Mouse (Mus musculus) gastrocnemius, adult 2 months (tissue): ENCODE measurements around the gene Heatr3. TPM values are rescaled to one million over a fixed set of nuclear protein-coding genes. Genes with fewer than 3 reads are reported as not detected.

Source experiments
- DNase-seq: peaks from one replicate; pipeline ENCODE4 v3.0.0; 2022
- H3K27ac ChIP-seq: fragments of 200-600 bp; 2 replicates; pipeline ENCODE4 v1.8.1; 2022; ENCODE audit warnings: mild to moderate bottlenecking
- H3K4me3 ChIP-seq: fragments of 200-600 bp; 2 replicates; pipeline ENCODE4 v1.8.1; 2022; ENCODE audit warnings: mild to moderate bottlenecking, moderate library complexity
- CTCF ChIP-seq: fragments of 200-600 bp; IDR thresholded peaks from 2 replicates; pipeline ENCODE4 v1.8.1; 2022; ENCODE audit warnings: antibody characterized with exemption, mild to moderate bottlenecking, moderate library complexity
- intact Hi-C: fragments of 180-260 bp; cut with DNase I; formaldehyde crosslinking; loops from one replicate; pipeline ENCODE4 v1.15.1; 2025
- total RNA-seq, 2 experiments: library from RNA; stranded (reverse); gene quantifications; 2 replicates each; pipeline ENCODE4 v1.2.3; 2021

Heatr3 gene
- total RNA-seq, 2 experiments from 2014 or later: 32.6 to 32.7 TPM

GRCm38 (mm10) chr8:88141629-88142028 lies 4.0 kb downstream of the Heatr3 start:
- intact Hi-C loops: no loop called here

GRCm38 (mm10) chr8:88144041-88144440 lies 6.4 kb downstream of the Heatr3 start:
- TF ChIP-seq CTCF: no peak
- no peak overlapping the region for H3K27ac ChIP-seq
- no peak overlapping the region for H3K4me3 ChIP-seq
- DNase-seq: no peak
- intact Hi-C loops: no loop called here

More at GRCm38 (mm10) chr8:88141629-88142028, 4.0 kb downstream of the Heatr3 start:
- Histone ChIP-seq H3K4me3 (no peak overlapping the region), H3K27ac (no peak overlapping the region)
- TF ChIP-seq CTCF: no peak
- DNase-seq: no peak

DNA sequence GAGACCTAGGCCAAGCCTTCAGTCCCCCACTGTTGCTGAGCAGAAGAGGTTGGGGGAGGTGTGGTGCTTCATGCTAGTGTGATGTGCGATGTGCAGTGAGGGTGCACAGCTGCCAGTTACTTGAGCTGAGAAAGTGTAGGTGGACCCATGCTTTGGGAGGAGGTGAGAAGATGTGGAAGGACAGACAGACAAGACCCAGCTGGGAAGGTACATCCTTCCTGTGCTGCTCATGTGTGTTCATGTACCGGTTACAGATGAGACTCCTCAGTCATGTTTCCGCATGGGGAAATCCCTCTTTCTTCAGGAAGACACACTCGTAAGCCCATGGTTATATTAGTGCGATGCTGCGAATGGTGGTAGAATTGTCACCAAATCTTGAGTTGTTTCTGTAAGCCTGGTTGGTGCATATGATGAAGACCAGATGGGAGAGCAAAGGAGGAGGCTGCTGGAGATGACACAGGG lies 13.3 kb downstream of the Heatr3 start:
- Histone ChIP-seq H3K27ac (no peak overlapping the region), H3K4me3 (no peak overlapping the region)
- intact Hi-C loops: no loop called here
- DNase-seq: no peak
- no peak for TF ChIP-seq CTCF

- TF ChIP-seq CTCF: no peak
- intact Hi-C loops: no loop called here
- DNase-seq: no peak
- H3K4me3 ChIP-seq: no peak overlapping the region
- no peak overlapping the region for H3K27ac ChIP-seq
Measured at GRCm38 (mm10) chr8:88160237-88160995, 22.8 kb downstream of the Heatr3 start.

- TF ChIP-seq CTCF: peak; percentile 82
- H3K27ac ChIP-seq: no peak overlapping the region
- DNase-seq: peak; percentile 78
- no peak overlapping the region for H3K4me3 ChIP-seq
- intact Hi-C loops: no loop called here
Measured at GRCm38 (mm10) chr8:88161439-88161838, 23.8 kb downstream of the Heatr3 start.

- TF ChIP-seq CTCF: no peak
- no peak for DNase-seq
- intact Hi-C loops: no loop called here
- Histone ChIP-seq H3K27ac (no peak overlapping the region), H3K4me3 (no peak overlapping the region)
Measured at GRCm38 (mm10) chr8:88175264-88175663, 37.6 kb downstream of the Heatr3 start.

DNA sequence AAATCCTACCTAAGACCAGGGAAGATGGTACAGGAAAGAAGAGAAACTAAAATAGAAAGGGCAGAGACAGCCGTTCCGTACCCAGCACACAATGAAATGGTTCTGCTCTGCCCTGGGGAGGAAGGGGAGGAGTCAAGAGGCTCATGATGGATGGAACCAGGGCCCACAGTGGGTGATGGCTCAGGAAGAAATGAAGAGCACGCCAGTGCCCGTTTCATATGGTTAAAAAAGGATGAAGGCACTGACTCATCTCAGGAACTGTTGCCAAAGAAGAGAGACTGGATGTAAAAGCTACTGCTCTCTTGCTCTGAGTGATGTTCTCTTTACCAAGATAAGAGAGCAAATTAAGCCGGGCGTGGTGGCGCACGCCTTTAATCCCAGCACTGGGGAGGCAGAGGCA lies 39.6 kb downstream of the Heatr3 start:
- DNase-seq: no peak
- intact Hi-C loops: no loop called here
- no peak for TF ChIP-seq CTCF

DNA sequence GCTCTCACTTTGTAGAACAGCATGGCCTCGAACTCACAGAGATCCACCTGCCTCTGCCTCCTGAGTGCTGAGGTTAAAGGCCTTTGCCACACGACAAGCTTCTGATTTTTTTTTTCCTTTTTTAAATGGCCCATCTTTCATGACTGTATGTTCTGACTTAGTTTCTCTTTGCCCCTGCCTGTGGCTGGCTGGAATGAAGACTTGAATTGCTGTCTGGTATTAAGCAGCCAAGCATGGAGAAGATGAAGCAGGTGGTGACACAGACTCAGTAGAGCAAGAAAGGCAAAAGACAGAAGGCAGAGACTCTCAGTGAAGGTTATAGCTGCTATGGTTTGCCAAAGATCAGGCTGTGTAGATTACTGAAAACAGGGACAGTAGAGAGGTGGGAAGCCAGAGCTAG lies 45.5 kb downstream of the Heatr3 start:
- intact Hi-C loops: no loop called here
- H3K27ac ChIP-seq: no peak overlapping the region
- H3K4me3 ChIP-seq: no peak overlapping the region
- no peak for TF ChIP-seq CTCF
- no peak for DNase-seq

More for the DNA sequence above, 39.6 kb downstream of the Heatr3 start:
- no peak overlapping the region for H3K27ac ChIP-seq
- H3K4me3 ChIP-seq: no peak overlapping the region

- Histone ChIP-seq H3K4me3 (no peak overlapping the region), H3K27ac (no peak overlapping the region)
- no peak for DNase-seq
- no peak for TF ChIP-seq CTCF
- intact Hi-C loops: no loop called here
Measured at GRCm38 (mm10) chr8:88184914-88185313, 47.3 kb downstream of the Heatr3 start.

DNA sequence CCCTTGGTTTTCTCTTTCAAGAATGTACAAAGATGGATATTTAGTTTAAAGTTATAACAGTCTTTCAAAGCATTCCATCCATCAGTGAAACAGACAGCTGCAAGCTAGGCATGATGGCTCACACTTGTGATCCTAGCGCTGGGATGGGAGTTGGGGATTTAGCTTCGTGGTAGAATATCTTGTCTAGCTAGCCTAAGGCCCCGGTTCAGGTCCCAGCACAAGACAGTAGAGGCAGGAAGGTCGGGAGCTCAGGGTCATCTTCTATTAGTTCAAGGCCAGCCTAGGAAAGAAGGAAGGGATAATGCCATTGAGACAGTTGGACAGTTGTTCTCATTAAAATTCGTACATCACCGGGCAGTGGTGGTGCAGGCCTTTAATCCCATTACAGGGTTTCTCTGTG lies 48.1 kb downstream of the Heatr3 start:
- no peak for DNase-seq
- no peak for TF ChIP-seq CTCF
- intact Hi-C loops: no loop called here
- Histone ChIP-seq H3K4me3 (no peak overlapping the region), H3K27ac (no peak overlapping the region)

DNA sequence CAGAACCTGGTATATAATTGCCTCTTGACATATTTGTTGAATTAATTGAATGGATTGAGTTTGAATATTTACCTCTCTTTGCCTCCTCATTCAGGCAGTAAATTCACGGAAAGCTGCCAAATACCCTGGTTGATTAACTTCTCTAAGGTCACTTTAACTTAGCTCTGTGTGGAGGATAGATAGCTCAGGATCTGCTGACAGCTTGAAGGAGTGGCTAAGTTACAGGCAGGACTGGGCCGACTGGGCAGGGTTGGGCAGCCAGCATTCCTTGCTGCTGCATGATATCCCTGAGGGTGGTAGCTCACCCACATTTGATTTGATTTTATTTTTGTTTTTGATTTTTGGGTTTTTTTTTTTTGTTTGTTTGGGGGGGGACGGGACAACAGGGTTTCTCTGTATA lies 59.7 kb downstream of the Heatr3 start:
- intact Hi-C loops: loop anchor here (5.0 kb wide), 1 partner anchor 80 kb away; the partner anchor contains the start of gene Cnep1r1
- peak overlapping the region; percentile 57 for H3K27ac ChIP-seq
- no peak overlapping the region for H3K4me3 ChIP-seq
- no peak for TF ChIP-seq CTCF
- DNase-seq: peak; percentile 18

GRCm38 (mm10) chr8:88198551-88198944 lies 60.9 kb downstream of the Heatr3 start:
- Histone ChIP-seq H3K27ac (peak overlapping the region; percentile 99), H3K4me3 (peak overlapping the region; percentile 91)
- no peak for TF ChIP-seq CTCF
- DNase-seq: no peak
- intact Hi-C loops: loop anchor here (5.0 kb wide), 1 partner anchor 81 kb away; the partner anchor contains the start of gene Cnep1r1

- intact Hi-C loops: loop anchor here (5.0 kb wide), 1 partner anchor 82 kb away; the partner anchor contains the start of gene Cnep1r1
- DNase-seq: peak; percentile 97
- peak within 1 kb of the TSS; percentile 99 for H3K27ac ChIP-seq
Measured at GRCm38 (mm10) chr8:88198945-88199571, 61.4 kb downstream of the Heatr3 start, which contains the start of gene Tent4b. Gene Tent4b (plus strand): TSS chr8:88199213.

More at GRCm38 (mm10) chr8:88198945-88199571, 61.4 kb downstream of the Heatr3 start, which contains the start of gene Tent4b:
- peak within 1 kb of the TSS; percentile 91 for H3K4me3 ChIP-seq
- no peak for TF ChIP-seq CTCF
